Comparison of ENCODE assay signal across 9 mouse cellular contexts in genomic region chr13:56581512-56581911, GRCm38 (mm10). TPM values are rescaled to one million over a fixed set of nuclear protein-coding genes. Genes with fewer than 3 reads are reported as not detected.
DNase-seq lines count a peak whose midpoint lies in the region; ATAC-seq lines count a peak whose summit lies in the region.
"Had no signal": no experiment of that assay in that cellular context is flagged by ENCODE, and none has a peak within 500 bp of the region (broad histone marks: within the 10 kb centered on the region; RNA-seq: fewer than 3 reads in every experiment).

No protein-coding gene starts in this region.

- H3K36me3 ChIP-seq in heart, embryonic 14.5 days (ENCODE audit: control insufficient read depth, insufficient read depth, low read length) = no peaks in the 10 kb centered on the region
- H3K36me3 ChIP-seq in forebrain, embryonic 14.5 days (ENCODE audit: control insufficient read depth, insufficient read depth, low read length) = no peaks in the 10 kb centered on the region
- H3K36me3 ChIP-seq in midbrain, embryonic 12.5 days = no peaks in the 10 kb centered on the region
- H3K36me3 ChIP-seq: G1E had no signal

- no peaks in the 10 kb centered on the region for H3K27me3 ChIP-seq in heart, embryonic 14.5 days (ENCODE audit: control insufficient read depth, insufficient read depth, low read length)
- no peaks in the 10 kb centered on the region for H3K27me3 ChIP-seq in forebrain, embryonic 14.5 days (replicated peaks; ENCODE audit: control insufficient read depth, insufficient read depth, low read length)
- H3K27me3 ChIP-seq in midbrain, embryonic 12.5 days = peaks cover 7% of the 10 kb centered on the region; the same call in 1 of the 2 replicates

- peaks cover 15 to 18% of the 10 kb centered on the region in 2 experiments for H3K4me1 ChIP-seq in heart, embryonic 14.5 days (ENCODE audit: control insufficient read depth in 2 of 2, insufficient read depth in 2 of 2, low read length in 2 of 2)
- H3K4me1 ChIP-seq in forebrain, embryonic 14.5 days (ENCODE audit: control insufficient read depth, insufficient read depth, low read length) = peaks cover 9% of the 10 kb centered on the region
- H3K4me1 ChIP-seq in midbrain, embryonic 12.5 days = peaks cover 34% of the 10 kb centered on the region

- no peak overlapping the region for H3K4me2 ChIP-seq in heart, embryonic 14.5 days (ENCODE audit: low read length)
- H3K4me2 ChIP-seq in forebrain, embryonic 14.5 days (ENCODE audit: low read length) = no peak overlapping the region
- H3K4me2 ChIP-seq in midbrain, embryonic 12.5 days (replicated peaks) = peak overlapping the region; percentile 44

- H3K4me3 ChIP-seq in heart, embryonic 14.5 days (ENCODE audit: control insufficient read depth in 1 of 2, insufficient read depth in 1 of 2, low read depth in 1 of 2, low read length in 2 of 2) = no peak overlapping the region
- H3K4me3 ChIP-seq in forebrain, embryonic 14.5 days (ENCODE audit: low read depth, low read length) = no peak overlapping the region
- no peak overlapping the region for H3K4me3 ChIP-seq in midbrain, embryonic 12.5 days

- ATAC-seq in heart, embryonic 14.5 days (ENCODE audit: insufficient number of reproducible peaks, insufficient read depth, low FRiP score, low read depth) = peak; percentile 10; the same call in 1 of the 2 replicates
- ATAC-seq in forebrain, embryonic 14.5 days = peak; percentile 74
- peak; percentile 53 for ATAC-seq in midbrain, embryonic 12.5 days (ENCODE audit: low FRiP score, low read depth)

- H3K27ac ChIP-seq in heart, embryonic 14.5 days (replicated peaks in 1 of 2; ENCODE audit: control insufficient read depth in 1 of 2, insufficient read depth in 1 of 2, low read depth in 2 of 2, low read length in 2 of 2) = peak overlapping the region; percentile 64 to 86
- peak overlapping the region; percentile 58 for H3K27ac ChIP-seq in forebrain, embryonic 14.5 days (ENCODE audit: low read depth, low read length)
- H3K27ac ChIP-seq in midbrain, embryonic 12.5 days (replicated peaks) = peak overlapping the region; percentile 92

- 14% methylated on average over 3 of the region's 3 CpGs for WGBS in heart, embryonic 14.5 days
- 2% methylated on average over 3 of the region's 3 CpGs for WGBS in forebrain, embryonic 14.5 days
- WGBS in midbrain, embryonic 12.5 days = 0% methylated on average over 3 of the region's 3 CpGs

- no peak overlapping the region for H3K9ac ChIP-seq in heart, embryonic 14.5 days (ENCODE audit: low read length)
- H3K9ac ChIP-seq in forebrain, embryonic 14.5 days (ENCODE audit: low read length) = no peak overlapping the region
- H3K9ac ChIP-seq in midbrain, embryonic 12.5 days (replicated peaks) = peak overlapping the region; percentile 20; the same call in 1 of the 2 replicates

- intact Hi-C loops in heart, postnatal 25 days (cut with DNase I) = no loop called here
- intact Hi-C loops in left cerebral cortex, postnatal 25 days (cut with DNase I) = no loop called here

- no peak for DNase-seq in heart, postnatal 25 days (ENCODE audit: low spot score)
- peak; percentile 78 for DNase-seq in MN1 (ENCODE audit: low spot score)
- DNase-seq in forebrain, embryonic 14.5 days (ENCODE audit: low spot score) = peak; percentile 84
- DNase-seq in ovary, adult 18-20 months (ENCODE audit: low spot score) = no peak
- DNase-seq in spleen, adult 12 weeks (ENCODE audit: low spot score) = no peak
- DNase-seq in left cerebral cortex, postnatal 25 days (ENCODE audit: low spot score in 2 of 2) = no peak

- no peaks in the 10 kb centered on the region for H3K9me3 ChIP-seq in heart, embryonic 14.5 days (ENCODE audit: control insufficient read depth, low read length)
- no peaks in the 10 kb centered on the region for H3K9me3 ChIP-seq in forebrain, embryonic 14.5 days (replicated peaks; ENCODE audit: control insufficient read depth, low read length)
- H3K9me3 ChIP-seq in midbrain, embryonic 12.5 days = no peaks in the 10 kb centered on the region

RNA-seq across cellular contexts. Expression of gene Tgfbi, which starts 27.8 kb away (rescaled TPM):
- 37.7 and 46.2 TPM in 2 replicates for polyA plus RNA-seq in heart, embryonic 14.5 days (2014; fragmentation: Nextera tagmentation; extraction: Ambion mirVana)
- total RNA-seq in heart, postnatal 25 days (2021) = 10 to 100 TPM; 19.3 to 23.4 TPM
- 3.0 and 3.8 TPM in 2 replicates for polyA plus RNA-seq in forebrain, embryonic 14.5 days (2014; fragmentation: Nextera tagmentation; extraction: Ambion mirVana)
- 15.3 and 27.3 TPM in 2 replicates for polyA plus RNA-seq in midbrain, embryonic 12.5 days (2016; fragmentation: Nextera tagmentation; extraction: Ambion mirVana)
- total RNA-seq in left cerebral cortex, postnatal 25 days (2021) = 1 to 10 TPM; 3.8 to 4.1 TPM
- total RNA-seq: G1E had no signal

RNA-seq across cellular contexts. Expression of gene Lect2, which starts 33.2 kb away (rescaled TPM):
- polyA plus RNA-seq in heart, embryonic 14.5 days (2014; fragmentation: Nextera tagmentation; extraction: Ambion mirVana) = not detected in 2 replicates
- not detected for total RNA-seq in heart, postnatal 25 days (2021)
- not detected in 2 replicates for polyA plus RNA-seq in forebrain, embryonic 14.5 days (2014; fragmentation: Nextera tagmentation; extraction: Ambion mirVana)
- not detected in 2 replicates for polyA plus RNA-seq in midbrain, embryonic 12.5 days (2016; fragmentation: Nextera tagmentation; extraction: Ambion mirVana)
- total RNA-seq in left cerebral cortex, postnatal 25 days (2021) = not detected
- polyA plus RNA-seq: G1E had no signal

RNA-seq across cellular contexts. Expression of gene Fbxl21, which starts 59.2 kb away (rescaled TPM):
- 1.3 and 1.5 TPM in 2 replicates for polyA plus RNA-seq in heart, embryonic 14.5 days (2014; fragmentation: Nextera tagmentation; extraction: Ambion mirVana)
- under 1 TPM; 0.47 to 0.67 TPM for total RNA-seq in heart, postnatal 25 days (2021)
- 2.9 and 3.5 TPM in 2 replicates for polyA plus RNA-seq in forebrain, embryonic 14.5 days (2014; fragmentation: Nextera tagmentation; extraction: Ambion mirVana)
- 2.4 TPM in 2 replicates for polyA plus RNA-seq in midbrain, embryonic 12.5 days (2016; fragmentation: Nextera tagmentation; extraction: Ambion mirVana)
- 1 to 10 TPM; 4.0 to 7.3 TPM for total RNA-seq in left cerebral cortex, postnatal 25 days (2021)
- polyA plus RNA-seq: G1E had no signal

Comparison
In these comparisons a context has a peak if more than half of its experiments do, and no peak if none do; other contexts are left out.
1. ATAC-seq: peak in every context shown above with its lines; median percentile 74 in forebrain, embryonic 14.5 days; 53 in midbrain, embryonic 12.5 days; 10 in heart, embryonic 14.5 days.
2. DNase-seq: peak in MN1 (single experiment) and forebrain, embryonic 14.5 days (single experiment); none in heart, postnatal 25 days (single experiment), ovary, adult 18-20 months (single experiment), spleen, adult 12 weeks (single experiment) and left cerebral cortex, postnatal 25 days (0 of 2).
3. Peak in every context shown above with its lines, with median percentiles within 50 percentile points of each other: H3K27ac ChIP-seq.